Mouse (Mus musculus) neural tube, embryonic 14.5 days (tissue): ENCODE results near the gene Tanc2. TPM values are rescaled to one million over a fixed set of nuclear protein-coding genes. Genes with fewer than 3 reads are reported as not detected.

Experiments
- ATAC-seq: fragments of 200-750 bp; cut with Nextera tagmentation; 2 replicates; pipeline ENCODE4 v1.8.0; 2017; ENCODE audit warnings: low read depth, mild to moderate bottlenecking, moderate TSS enrichment, moderate library complexity
- H3K27ac ChIP-seq: fragments of 300-500 bp; sonication (generic); 2 replicates; pipeline ENCODE4 v1.5.1; 2014; ENCODE audit warnings: low read depth, mild to moderate bottlenecking, control low read depth, low read length, moderate library complexity, mixed read lengths
- H3K27me3 ChIP-seq: fragments of 300-500 bp; sonication (generic); 2 replicates; pipeline ENCODE4 v1.6.1; 2014; ENCODE audit warnings: low read length; ENCODE audit not compliant: control insufficient read depth, insufficient read depth
- H3K36me3 ChIP-seq: fragments of 300-500 bp; sonication (generic); 2 replicates; pipeline ENCODE4 v1.6.1; 2014; ENCODE audit warnings: low read length, mixed read lengths; ENCODE audit not compliant: control insufficient read depth, insufficient read depth
- H3K4me1 ChIP-seq: fragments of 300-500 bp; sonication (generic); 2 replicates; pipeline ENCODE4 v1.6.1; 2014; ENCODE audit warnings: low read length; ENCODE audit not compliant: control insufficient read depth, insufficient read depth
- H3K4me2 ChIP-seq: fragments of 300-500 bp; sonication (generic); 2 replicates; pipeline ENCODE4 v1.6.1; 2014; ENCODE audit warnings: mild to moderate bottlenecking, low read depth, low read length, control low read depth
- H3K4me3 ChIP-seq: fragments of 300-500 bp; sonication (generic); 2 replicates; pipeline ENCODE4 v1.5.1; 2014; ENCODE audit warnings: low read depth, low read length, control low read depth, mixed read lengths
- H3K9ac ChIP-seq: fragments of 300-500 bp; sonication (generic); replicated peaks from 2 replicates; pipeline ENCODE4 v1.6.1; 2014; ENCODE audit warnings: low read depth, mild to moderate bottlenecking, control low read depth, low read length, mixed read lengths
- H3K9me3 ChIP-seq: fragments of 300-500 bp; sonication (generic); 2 replicates; pipeline ENCODE4 v1.6.1; 2016; ENCODE audit warnings: low read length; ENCODE audit not compliant: control insufficient read depth
- WGBS: fragments of 180-500 bp; shearing (Covaris S2); extraction: QIAGEN DNeasy Blood & Tissue Kit; methylation state at CpG from one replicate; pipeline ENCODE4 v1.1.7; 2014; 5-methylcytosine and 5-hydroxymethylcytosine counted together
- polyA plus RNA-seq: library from polyadenylated mRNA; unstranded; fragments of >200 nt; fragmentation: Nextera tagmentation; extraction: Ambion mirVana; gene quantifications from 2 replicates; pipeline ENCODE4 v1.2.1, GENCODE M21; 2014

The Tanc2 gene
- polyA plus RNA-seq, 1 experiment from 2014 or later = 77.0 TPM

- Histone ChIP-seq H3K4me1 (no peaks in the 10 kb centered on the region), H3K4me3 (no peak overlapping the region), H3K9ac (no peak overlapping the region), H3K27ac (no peak overlapping the region), H3K27me3 (no peaks in the 10 kb centered on the region), H3K9me3 (no peaks in the 10 kb centered on the region), H3K4me2 (no peak overlapping the region), H3K36me3 (no peaks in the 10 kb centered on the region)
- no peak for ATAC-seq
- 58% methylated on average over 3 of the region's 3 CpGs for WGBS
Observed at GRCm38 (mm10) chr11:105700528-105700927, 110.7 kb downstream of the Tanc2 start.

GRCm38 (mm10) chr11:105719660-105720059, 129.9 kb downstream of the Tanc2 start:
- Histone ChIP-seq H3K27me3 (no peaks in the 10 kb centered on the region), H3K4me2 (no peak overlapping the region), H3K27ac (no peak overlapping the region), H3K4me3 (no peak overlapping the region), H3K36me3 (no peaks in the 10 kb centered on the region), H3K9me3 (no peaks in the 10 kb centered on the region), H3K9ac (no peak overlapping the region), H3K4me1 (no peaks in the 10 kb centered on the region)
- 66% methylated on average over 1 of the region's 1 CpGs for WGBS
- no peak for ATAC-seq

GRCm38 (mm10) chr11:105731541-105731940, 141.8 kb downstream of the Tanc2 start:
- H3K36me3 ChIP-seq = no peaks in the 10 kb centered on the region
- no peaks in the 10 kb centered on the region for H3K9me3 ChIP-seq
- H3K4me1 ChIP-seq = peaks cover 7% of the 10 kb centered on the region; the same call in 1 of the 2 replicates
- WGBS = 22% methylated on average over 6 of the region's 6 CpGs
- H3K4me2 ChIP-seq = peak overlapping the region; percentile 7
- no peaks in the 10 kb centered on the region for H3K27me3 ChIP-seq
- H3K27ac ChIP-seq = peak overlapping the region; percentile 2
- ATAC-seq = peak; percentile 73
- 0 out of 2 replicates have a peak overlapping the region, but pooled peaks have one; percentile 5 for H3K9ac ChIP-seq
- H3K4me3 ChIP-seq = no peak overlapping the region

GRCm38 (mm10) chr11:105731989-105732531, 142.3 kb downstream of the Tanc2 start:
- no peaks in the 10 kb centered on the region for H3K27me3 ChIP-seq
- no peak overlapping the region for H3K4me3 ChIP-seq
- 42% methylated on average over 4 of the region's 4 CpGs for WGBS
- no peaks in the 10 kb centered on the region for H3K36me3 ChIP-seq
- H3K27ac ChIP-seq = peak overlapping the region; percentile 2
- H3K4me2 ChIP-seq = peak overlapping the region; percentile 7
- no peak overlapping the region for H3K9ac ChIP-seq
- peaks cover 7% of the 10 kb centered on the region; the same call in 1 of the 2 replicates for H3K4me1 ChIP-seq
- no peak for ATAC-seq
- no peaks in the 10 kb centered on the region for H3K9me3 ChIP-seq

GRCm38 (mm10) chr11:105743171-105743570, 153.4 kb downstream of the Tanc2 start:
- Histone ChIP-seq H3K4me1 (no peaks in the 10 kb centered on the region), H3K4me2 (no peak overlapping the region), H3K36me3 (no peaks in the 10 kb centered on the region), H3K27me3 (no peaks in the 10 kb centered on the region), H3K9me3 (no peaks in the 10 kb centered on the region), H3K9ac (no peak overlapping the region), H3K27ac (no peak overlapping the region), H3K4me3 (no peak overlapping the region)
- WGBS = 77% methylated on average over 1 of the region's 1 CpGs
- ATAC-seq = no peak

- H3K9me3 ChIP-seq = no peaks in the 10 kb centered on the region
- no peak overlapping the region for H3K4me2 ChIP-seq
- no peak for ATAC-seq
- no peaks in the 10 kb centered on the region for H3K4me1 ChIP-seq
- no peak overlapping the region for H3K9ac ChIP-seq
- H3K36me3 ChIP-seq = no peaks in the 10 kb centered on the region
- H3K27me3 ChIP-seq = no peaks in the 10 kb centered on the region
- WGBS = 71% methylated on average over 2 of the region's 2 CpGs
- no peak overlapping the region for H3K27ac ChIP-seq
- H3K4me3 ChIP-seq = no peak overlapping the region
Observed at GRCm38 (mm10) chr11:105749297-105750071, 159.7 kb downstream of the Tanc2 start.

GRCm38 (mm10) chr11:105758561-105759203, 168.9 kb downstream of the Tanc2 start:
- H3K4me1 ChIP-seq = 0 out of 2 replicates have a peak, but pooled peaks cover 2% of the 10 kb centered on the region
- no peaks in the 10 kb centered on the region for H3K36me3 ChIP-seq
- H3K4me3 ChIP-seq = no peak overlapping the region
- no peaks in the 10 kb centered on the region for H3K9me3 ChIP-seq
- H3K27ac ChIP-seq = no peak overlapping the region; the same call in 1 of the 2 replicates
- no peak for ATAC-seq
- no peak overlapping the region for H3K4me2 ChIP-seq
- WGBS = 11% methylated on average over 7 of the region's 7 CpGs
- no peak overlapping the region for H3K9ac ChIP-seq
- no peaks in the 10 kb centered on the region for H3K27me3 ChIP-seq

- WGBS = 28% methylated on average over 2 of the region's 2 CpGs
- 0 out of 2 replicates have a peak, but pooled peaks have one; percentile 31 for ATAC-seq
- H3K27me3 ChIP-seq = no peaks in the 10 kb centered on the region
- no peaks in the 10 kb centered on the region for H3K36me3 ChIP-seq
- H3K27ac ChIP-seq = no peak overlapping the region
- H3K4me2 ChIP-seq = no peak overlapping the region
- 0 out of 2 replicates have a peak, but pooled peaks cover 2% of the 10 kb centered on the region for H3K4me1 ChIP-seq
- no peak overlapping the region for H3K9ac ChIP-seq
- no peak overlapping the region for H3K4me3 ChIP-seq
- H3K9me3 ChIP-seq = no peaks in the 10 kb centered on the region
Observed at GRCm38 (mm10) chr11:105759413-105759812, 169.6 kb downstream of the Tanc2 start.

GRCm38 (mm10) chr11:105760346-105760745, 170.6 kb downstream of the Tanc2 start:
- no peak overlapping the region for H3K27ac ChIP-seq

More at GRCm38 (mm10) chr11:105760346-105760745, 170.6 kb downstream of the Tanc2 start:
- Histone ChIP-seq H3K4me3 (no peak overlapping the region), H3K27me3 (no peaks in the 10 kb centered on the region), H3K4me1 (0 out of 2 replicates have a peak, but pooled peaks cover 2% of the 10 kb centered on the region), H3K9ac (no peak overlapping the region), H3K9me3 (no peaks in the 10 kb centered on the region), H3K36me3 (no peaks in the 10 kb centered on the region), H3K4me2 (no peak overlapping the region)
- ATAC-seq = no peak
- 29% methylated on average over 4 of the region's 4 CpGs for WGBS
